Mouse (Mus musculus): ENCODE measurements around the gene Slc5a4a.

DNA sequence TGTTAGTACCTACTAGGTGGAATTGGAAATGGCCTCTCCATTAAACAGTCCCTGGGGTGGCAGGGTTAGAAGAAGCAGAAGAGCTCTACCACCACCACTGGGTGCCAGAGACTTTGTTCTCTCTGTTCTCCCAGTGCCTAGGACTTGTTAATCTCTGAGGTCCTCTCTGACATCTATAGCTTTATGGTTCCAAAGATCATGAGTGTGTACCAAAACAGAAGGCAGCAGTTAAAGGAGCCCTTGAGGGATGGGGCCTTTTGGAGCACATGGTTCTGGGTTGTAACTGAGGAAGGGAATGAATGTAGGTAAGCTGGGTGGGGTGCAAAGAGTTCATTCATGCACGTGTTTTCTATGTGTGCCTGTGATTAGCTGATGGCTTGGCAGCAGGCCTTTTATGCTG lies 10.8 kb downstream of the Slc5a4a start:
- TF ChIP-seq MAFK (IDR thresholded peaks at IDR 0.05; ENCODE audit: insufficient replicate concordance, low read length) (no peak), MAX (IDR thresholded peaks at IDR 0.05; ENCODE audit: low read length) (no peak), ELF1 (IDR thresholded peaks at IDR 0.05; ENCODE audit: low read depth, low read length) (no peak), EP300 (IDR thresholded peaks at IDR 0.05; ENCODE audit: low read length) (no peak)

All from CH12.LX (cell line).